Mouse (Mus musculus) erythroblast, embryonic 14.5 days (primary cell): ENCODE measurements around the gene Lyz2.
"Not testable (repeated sequence)": the region's sequence is repeated elsewhere in the genome, so short reads cannot be mapped to it uniquely, and the experiment has no call there.

Experiments used
- GATA1 ChIP-seq: IDR thresholded peaks from 2 replicates; pipeline ENCODE4 v1.6.1; 2012; ENCODE audit warnings: low read length, inconsistent platforms, mixed read lengths
- TAL1 ChIP-seq: IDR thresholded peaks from 3 replicates; pipeline ENCODE4 v1.6.1; 2012; ENCODE audit warnings: low read length, inconsistent platforms, mixed read lengths

- TF ChIP-seq GATA1, TAL1: not testable (repeated sequence)
Observed at GRCm38 (mm10) chr10:117290936-117291335, 8.8 kb upstream of the Lyz2 start.
